Mouse (Mus musculus): ENCODE measurements at regions not wholly inside any gene's neighbourhood (a gene's known extent, or its start where the extent isn't known, plus 50 kb on each side); places are given as distances from the start of the nearest gene placed in this dataset.

GRCm38 (mm10) chr3:52829069-52829468 is 188.0 kb downstream of the Cog6 start:
- ATAC-seq (replicated peaks; ENCODE audit: insufficient number of reproducible peaks, low FRiP score, low TSS enrichment, poor library complexity, severe bottlenecking) = no peak

GRCm38 (mm10) chr3:52828473-52828872 is 188.6 kb downstream of the Cog6 start:
- no peak for ATAC-seq (replicated peaks; ENCODE audit: insufficient number of reproducible peaks, low FRiP score, low TSS enrichment, poor library complexity, severe bottlenecking)

GRCm38 (mm10) chr3:52822848-52823247 is 194.2 kb downstream of the Cog6 start:
- no peak for ATAC-seq (replicated peaks; ENCODE audit: insufficient number of reproducible peaks, low FRiP score, low TSS enrichment, poor library complexity, severe bottlenecking)

- no peak for ATAC-seq (replicated peaks; ENCODE audit: insufficient number of reproducible peaks, low FRiP score, low TSS enrichment, poor library complexity, severe bottlenecking)
These were observed 195.6 kb downstream of the Cog6 start for GRCm38 (mm10) chr3:52821450-52821849.

- ATAC-seq (replicated peaks; ENCODE audit: insufficient number of reproducible peaks, low FRiP score, low TSS enrichment, poor library complexity, severe bottlenecking) = no peak
These were observed 198.6 kb downstream of the Cog6 start for GRCm38 (mm10) chr3:52818401-52818800.

- no peak for ATAC-seq (replicated peaks; ENCODE audit: insufficient number of reproducible peaks, low FRiP score, low TSS enrichment, poor library complexity, severe bottlenecking)
These were observed 199.6 kb downstream of the Cog6 start for GRCm38 (mm10) chr3:52817416-52817815.

- no peak for ATAC-seq (replicated peaks; ENCODE audit: insufficient number of reproducible peaks, low FRiP score, low TSS enrichment, poor library complexity, severe bottlenecking)
These were observed 201.5 kb downstream of the Cog6 start for GRCm38 (mm10) chr3:52815497-52815896.

- ATAC-seq (replicated peaks; ENCODE audit: insufficient number of reproducible peaks, low FRiP score, low TSS enrichment, poor library complexity, severe bottlenecking) = no peak
These were observed 214.7 kb downstream of the Cog6 start for GRCm38 (mm10) chr3:52802324-52802723.

GRCm38 (mm10) chr3:52801446-52801845 is 215.6 kb downstream of the Cog6 start:
- no peak for ATAC-seq (replicated peaks; ENCODE audit: insufficient number of reproducible peaks, low FRiP score, low TSS enrichment, poor library complexity, severe bottlenecking)

- ATAC-seq (replicated peaks; ENCODE audit: insufficient number of reproducible peaks, low FRiP score, low TSS enrichment, poor library complexity, severe bottlenecking) = no peak
These were observed 216.4 kb downstream of the Cog6 start for GRCm38 (mm10) chr3:52800673-52801072.

- no peak for ATAC-seq (replicated peaks; ENCODE audit: insufficient number of reproducible peaks, low FRiP score, low TSS enrichment, poor library complexity, severe bottlenecking)
These were observed 219.2 kb downstream of the Cog6 start for GRCm38 (mm10) chr3:52797801-52798200.

GRCm38 (mm10) chr3:52797164-52797563 is 219.9 kb downstream of the Cog6 start:
- no peak for ATAC-seq (replicated peaks; ENCODE audit: insufficient number of reproducible peaks, low FRiP score, low TSS enrichment, poor library complexity, severe bottlenecking)

GRCm38 (mm10) chr3:52794218-52794617 is 222.8 kb downstream of the Cog6 start:
- ATAC-seq (replicated peaks; ENCODE audit: insufficient number of reproducible peaks, low FRiP score, low TSS enrichment, poor library complexity, severe bottlenecking) = no peak

GRCm38 (mm10) chr3:52792801-52793200 is 224.2 kb downstream of the Cog6 start:
- no peak for ATAC-seq (replicated peaks; ENCODE audit: insufficient number of reproducible peaks, low FRiP score, low TSS enrichment, poor library complexity, severe bottlenecking)

GRCm38 (mm10) chr3:52792121-52792520 is 224.9 kb downstream of the Cog6 start:
- ATAC-seq (replicated peaks; ENCODE audit: insufficient number of reproducible peaks, low FRiP score, low TSS enrichment, poor library complexity, severe bottlenecking) = no peak

GRCm38 (mm10) chr3:52790942-52791341 is 226.1 kb downstream of the Cog6 start:
- ATAC-seq (replicated peaks; ENCODE audit: insufficient number of reproducible peaks, low FRiP score, low TSS enrichment, poor library complexity, severe bottlenecking) = no peak

- no peak for ATAC-seq (replicated peaks; ENCODE audit: insufficient number of reproducible peaks, low FRiP score, low TSS enrichment, poor library complexity, severe bottlenecking)
These were observed 228.9 kb downstream of the Cog6 start for GRCm38 (mm10) chr3:52787964-52788760.

- ATAC-seq (replicated peaks; ENCODE audit: insufficient number of reproducible peaks, low FRiP score, low TSS enrichment, poor library complexity, severe bottlenecking) = no peak
These were observed 231.4 kb downstream of the Cog6 start for GRCm38 (mm10) chr3:52785595-52785994.

- no peak for ATAC-seq (replicated peaks; ENCODE audit: insufficient number of reproducible peaks, low FRiP score, low TSS enrichment, poor library complexity, severe bottlenecking)
These were observed 232.6 kb downstream of the Cog6 start for GRCm38 (mm10) chr3:52784476-52784875.

- no peak for ATAC-seq (replicated peaks; ENCODE audit: insufficient number of reproducible peaks, low FRiP score, low TSS enrichment, poor library complexity, severe bottlenecking)
These were observed 234.5 kb downstream of the Cog6 start for GRCm38 (mm10) chr3:52782576-52782975.

GRCm38 (mm10) chr3:52781521-52781920 is 235.5 kb downstream of the Cog6 start:
- ATAC-seq (replicated peaks; ENCODE audit: insufficient number of reproducible peaks, low FRiP score, low TSS enrichment, poor library complexity, severe bottlenecking) = no peak
